Mouse (Mus musculus): ENCODE data around the gene A730049H05Rik.

The A730049H05Rik gene

GRCm38 (mm10) chr6:92816311-92816751, at the start of gene A730049H05Rik:
TSS of gene A730049H05Rik (plus strand) at chr6:92816478.
- no peak for DNase-seq (ENCODE audit: low read depth in 2 of 2, low spot score in 2 of 2)

- DNase-seq (ENCODE audit: low read depth in 2 of 2, low spot score in 2 of 2), result no peak
Measured at GRCm38 (mm10) chr6:92776356-92776755, 39.9 kb upstream of the A730049H05Rik start.

- no peak for DNase-seq (ENCODE audit: low read depth in 2 of 2, low spot score in 2 of 2)
Measured at GRCm38 (mm10) chr6:92779140-92779934, 36.9 kb upstream of the A730049H05Rik start.

GRCm38 (mm10) chr6:92779935-92780205, 36.4 kb upstream of the A730049H05Rik start:
- DNase-seq (ENCODE audit: low read depth in 2 of 2, low spot score in 2 of 2), result no peak

- DNase-seq (ENCODE audit: low read depth in 2 of 2, low spot score in 2 of 2), result no peak
Measured at GRCm38 (mm10) chr6:92781446-92781845, 34.8 kb upstream of the A730049H05Rik start.

- DNase-seq (ENCODE audit: low read depth in 2 of 2, low spot score in 2 of 2), result no peak
Measured at GRCm38 (mm10) chr6:92784782-92785181, 31.5 kb upstream of the A730049H05Rik start.

GRCm38 (mm10) chr6:92786701-92787375, 29.4 kb upstream of the A730049H05Rik start:
- DNase-seq (ENCODE audit: low read depth in 2 of 2, low spot score in 2 of 2), result no peak

- DNase-seq (ENCODE audit: low read depth in 2 of 2, low spot score in 2 of 2), result peak in 1 of 2 experiments; percentile 2
Measured at GRCm38 (mm10) chr6:92787376-92787712, 28.9 kb upstream of the A730049H05Rik start.

- DNase-seq (ENCODE audit: low read depth in 2 of 2, low spot score in 2 of 2), result no peak
Measured at GRCm38 (mm10) chr6:92793804-92794203, 22.5 kb upstream of the A730049H05Rik start.

- DNase-seq (ENCODE audit: low read depth in 2 of 2, low spot score in 2 of 2), result no peak
Measured at GRCm38 (mm10) chr6:92801462-92801861, 14.8 kb upstream of the A730049H05Rik start.

GRCm38 (mm10) chr6:92802421-92802820, 13.9 kb upstream of the A730049H05Rik start:
- DNase-seq (ENCODE audit: low read depth in 2 of 2, low spot score in 2 of 2), result no peak

- no peak for DNase-seq (ENCODE audit: low read depth in 2 of 2, low spot score in 2 of 2)
Measured at GRCm38 (mm10) chr6:92803213-92803612, 13.1 kb upstream of the A730049H05Rik start.

- DNase-seq (ENCODE audit: low read depth in 2 of 2, low spot score in 2 of 2), result no peak
Measured at GRCm38 (mm10) chr6:92804254-92804971, 11.9 kb upstream of the A730049H05Rik start.

- DNase-seq (ENCODE audit: low read depth in 2 of 2, low spot score in 2 of 2), result no peak
Measured at GRCm38 (mm10) chr6:92809818-92810217, 6.5 kb upstream of the A730049H05Rik start.

- DNase-seq (ENCODE audit: low read depth in 2 of 2, low spot score in 2 of 2), result no peak
Measured at GRCm38 (mm10) chr6:92810628-92811027, 5.7 kb upstream of the A730049H05Rik start.

GRCm38 (mm10) chr6:92811566-92811965, 4.7 kb upstream of the A730049H05Rik start:
- no peak for DNase-seq (ENCODE audit: low read depth in 2 of 2, low spot score in 2 of 2)

GRCm38 (mm10) chr6:92812702-92813370, 3.4 kb upstream of the A730049H05Rik start:
- DNase-seq (ENCODE audit: low read depth in 2 of 2, low spot score in 2 of 2), result no peak

GRCm38 (mm10) chr6:92817661-92818060, 1.4 kb downstream of the A730049H05Rik start:
- DNase-seq (ENCODE audit: low read depth in 2 of 2, low spot score in 2 of 2), result no peak

GRCm38 (mm10) chr6:92821606-92822005, 5.3 kb downstream of the A730049H05Rik start:
- DNase-seq (ENCODE audit: low read depth in 2 of 2, low spot score in 2 of 2), result no peak

GRCm38 (mm10) chr6:92822006-92822405, 5.7 kb downstream of the A730049H05Rik start:
- no peak for DNase-seq (ENCODE audit: low read depth in 2 of 2, low spot score in 2 of 2)

GRCm38 (mm10) chr6:92823991-92824390, 7.7 kb downstream of the A730049H05Rik start:
- DNase-seq (ENCODE audit: low read depth in 2 of 2, low spot score in 2 of 2), result no peak

All from CD8-positive naive resting alpha-beta T cell, adult 2 months (primary cell).